Mouse (Mus musculus): ENCODE results near the gene Cd5. TPM values are rescaled to one million over a fixed set of nuclear protein-coding genes. Genes with fewer than 3 reads are reported as not detected.

Cd5 gene
- polyA plus RNA-seq (2014; fragmentation: Illumina TruSeq; extraction: RNeasy Lipid Tissue Mini Kit (QIAGEN cat#74804); ENCODE audit: low read depth, low replicate concordance), result not detected

GRCm38 (mm10) chr19:10738811-10739210 is at the start of gene Cd5:
Gene Cd5, minus strand, starts transcription at chr19:10739002.

GRCm38 (mm10) chr19:10688537-10689352 is 50.1 kb downstream of the Cd5 start, which contains the start of gene Vps37c:
Gene Vps37c, plus strand, starts transcription at chr19:10688735.

DNA sequence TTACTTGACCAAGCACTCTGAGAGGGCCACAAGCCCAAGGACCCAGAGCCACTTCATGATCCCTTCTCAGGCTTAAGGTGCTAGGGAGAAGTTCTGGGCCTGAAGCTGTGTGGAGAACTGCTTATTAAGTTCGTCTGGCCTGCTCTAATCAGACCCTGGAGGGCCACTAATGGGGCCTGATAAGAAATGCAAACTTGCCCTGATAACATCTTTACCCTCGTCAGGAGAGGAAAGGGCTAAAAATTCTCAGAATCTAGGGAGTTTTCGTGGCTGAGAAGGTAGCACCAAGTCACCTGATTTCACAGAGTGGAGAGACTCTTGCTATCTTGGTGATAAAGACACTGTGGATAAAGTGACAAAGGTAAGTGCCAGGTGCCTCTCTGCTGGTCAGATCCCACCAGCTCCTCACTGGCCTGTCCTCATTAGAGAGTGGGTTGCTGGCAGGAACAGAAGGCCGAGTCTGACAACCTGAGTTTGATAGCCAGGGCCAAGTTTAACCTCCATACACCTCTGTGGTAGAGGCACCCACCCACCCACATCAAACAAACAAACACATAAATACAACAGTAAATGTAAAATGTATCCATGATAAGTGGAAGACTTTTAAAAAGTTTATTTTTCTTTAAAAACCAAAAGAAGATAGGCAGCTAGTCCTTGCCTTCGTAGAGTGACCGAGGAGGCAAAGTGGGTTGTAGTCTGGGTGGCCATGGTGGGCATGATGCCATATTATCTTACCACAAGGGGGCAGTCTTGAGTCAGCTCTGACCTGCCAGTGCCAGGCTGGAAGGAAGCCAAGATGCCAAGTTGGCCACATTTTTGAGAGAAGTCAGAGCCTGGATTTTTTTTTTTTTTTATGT is 60.7 kb downstream of the Cd5 start, which contains the start of gene Pga5:
TSS of gene Pga5 (minus strand) at position 157 of the 857 bp plus-strand sequence.

Other genes starting within 250 kb of the Cd5 start
- gene Cpsf7, start 213.7 kb downstream of the Cd5 start, polyA plus RNA-seq (2014; fragmentation: Illumina TruSeq; extraction: RNeasy Lipid Tissue Mini Kit (QIAGEN cat#74804); ENCODE audit: low read depth, low replicate concordance), result 61.8 TPM
- gene Sdhaf2, start 212.9 kb downstream of the Cd5 start, polyA plus RNA-seq (2014; fragmentation: Illumina TruSeq; extraction: RNeasy Lipid Tissue Mini Kit (QIAGEN cat#74804); ENCODE audit: low read depth, low replicate concordance), result 105 TPM
- 6.6 TPM for gene Tmem216, start 182.8 kb downstream of the Cd5 start, polyA plus RNA-seq (2014; fragmentation: Illumina TruSeq; extraction: RNeasy Lipid Tissue Mini Kit (QIAGEN cat#74804); ENCODE audit: low read depth, low replicate concordance)
- gene Cyb561a3, start 161.8 kb downstream of the Cd5 start, polyA plus RNA-seq (2014; fragmentation: Illumina TruSeq; extraction: RNeasy Lipid Tissue Mini Kit (QIAGEN cat#74804); ENCODE audit: low read depth, low replicate concordance), result 3.1 TPM
- 5.6 TPM for gene Tmem138, start 161.6 kb downstream of the Cd5 start, polyA plus RNA-seq (2014; fragmentation: Illumina TruSeq; extraction: RNeasy Lipid Tissue Mini Kit (QIAGEN cat#74804); ENCODE audit: low read depth, low replicate concordance)
- gene Ddb1, start 133.7 kb downstream of the Cd5 start, polyA plus RNA-seq (2014; fragmentation: Illumina TruSeq; extraction: RNeasy Lipid Tissue Mini Kit (QIAGEN cat#74804); ENCODE audit: low read depth, low replicate concordance), result 103 TPM
- 3.4 TPM for gene Tkfc, start 133.3 kb downstream of the Cd5 start, polyA plus RNA-seq (2014; fragmentation: Illumina TruSeq; extraction: RNeasy Lipid Tissue Mini Kit (QIAGEN cat#74804); ENCODE audit: low read depth, low replicate concordance)
- gene Vwce, start 104.8 kb downstream of the Cd5 start, polyA plus RNA-seq (2014; fragmentation: Illumina TruSeq; extraction: RNeasy Lipid Tissue Mini Kit (QIAGEN cat#74804); ENCODE audit: low read depth, low replicate concordance), result not detected
- gene Pga5, start 60.9 kb downstream of the Cd5 start, polyA plus RNA-seq (2014; fragmentation: Illumina TruSeq; extraction: RNeasy Lipid Tissue Mini Kit (QIAGEN cat#74804); ENCODE audit: low read depth, low replicate concordance), result not detected
- gene Vps37c, start 50.3 kb downstream of the Cd5 start, polyA plus RNA-seq (2014; fragmentation: Illumina TruSeq; extraction: RNeasy Lipid Tissue Mini Kit (QIAGEN cat#74804); ENCODE audit: low read depth, low replicate concordance), result 3.1 TPM
- gene Cd6, start 91.1 kb upstream of the Cd5 start, polyA plus RNA-seq (2014; fragmentation: Illumina TruSeq; extraction: RNeasy Lipid Tissue Mini Kit (QIAGEN cat#74804); ENCODE audit: low read depth, low replicate concordance), result not detected
- 1.0 TPM for gene Slc15a3, start 100.7 kb upstream of the Cd5 start, polyA plus RNA-seq (2014; fragmentation: Illumina TruSeq; extraction: RNeasy Lipid Tissue Mini Kit (QIAGEN cat#74804); ENCODE audit: low read depth, low replicate concordance)
- not detected for gene Tmem132a, start 130.9 kb upstream of the Cd5 start, polyA plus RNA-seq (2014; fragmentation: Illumina TruSeq; extraction: RNeasy Lipid Tissue Mini Kit (QIAGEN cat#74804); ENCODE audit: low read depth, low replicate concordance)
- 7.3 TPM for gene Tmem109, start 143.0 kb upstream of the Cd5 start, polyA plus RNA-seq (2014; fragmentation: Illumina TruSeq; extraction: RNeasy Lipid Tissue Mini Kit (QIAGEN cat#74804); ENCODE audit: low read depth, low replicate concordance)
- gene Prpf19, start 156.2 kb upstream of the Cd5 start, polyA plus RNA-seq (2014; fragmentation: Illumina TruSeq; extraction: RNeasy Lipid Tissue Mini Kit (QIAGEN cat#74804); ENCODE audit: low read depth, low replicate concordance), result 81.8 TPM
- gene Zp1, start 181.6 kb upstream of the Cd5 start, polyA plus RNA-seq (2014; fragmentation: Illumina TruSeq; extraction: RNeasy Lipid Tissue Mini Kit (QIAGEN cat#74804); ENCODE audit: low read depth, low replicate concordance), result not detected
- gene Ptgdr2, start 198.2 kb upstream of the Cd5 start, polyA plus RNA-seq (2014; fragmentation: Illumina TruSeq; extraction: RNeasy Lipid Tissue Mini Kit (QIAGEN cat#74804); ENCODE audit: low read depth, low replicate concordance), result not detected
- 3.3 TPM for gene Ccdc86, start 210.3 kb upstream of the Cd5 start, polyA plus RNA-seq (2014; fragmentation: Illumina TruSeq; extraction: RNeasy Lipid Tissue Mini Kit (QIAGEN cat#74804); ENCODE audit: low read depth, low replicate concordance)
- gene Ms4a10, start 235.7 kb upstream of the Cd5 start, polyA plus RNA-seq (2014; fragmentation: Illumina TruSeq; extraction: RNeasy Lipid Tissue Mini Kit (QIAGEN cat#74804); ENCODE audit: low read depth, low replicate concordance), result 4.1 TPM

Measured in adrenal gland, adult 10 weeks (tissue).